Mouse (Mus musculus) intestine, embryonic 15.5 days (tissue): ENCODE results near the gene Pik3cd. TPM values are rescaled to one million over a fixed set of nuclear protein-coding genes. Genes with fewer than 3 reads are reported as not detected.

Experiments used
- ATAC-seq: fragments of 200-750 bp; cut with Nextera tagmentation; 2 replicates; pipeline ENCODE4 v1.8.0; 2017; ENCODE audit warnings: moderate TSS enrichment, moderate library complexity
- H3K27ac ChIP-seq: fragments of 300-500 bp; sonication (generic); 2 replicates; pipeline ENCODE4 v1.5.1; 2015; ENCODE audit warnings: mild to moderate bottlenecking, inconsistent platforms
- H3K27me3 ChIP-seq: fragments of 300-500 bp; sonication (generic); replicated peaks from 2 replicates; pipeline ENCODE4 v1.6.1; 2015; ENCODE audit warnings: inconsistent platforms
- H3K36me3 ChIP-seq: fragments of 300-500 bp; sonication (generic); 2 replicates; pipeline ENCODE4 v1.6.1; 2015; ENCODE audit warnings: inconsistent platforms
- H3K4me1 ChIP-seq: fragments of 300-500 bp; sonication (generic); replicated peaks from 2 replicates; pipeline ENCODE4 v1.6.1; 2015; ENCODE audit warnings: inconsistent platforms
- H3K4me2 ChIP-seq: fragments of 300-500 bp; sonication (generic); replicated peaks from 2 replicates; pipeline ENCODE4 v1.6.1; 2015; ENCODE audit warnings: mild to moderate bottlenecking, inconsistent platforms
- H3K4me3 ChIP-seq: fragments of 300-500 bp; sonication (generic); replicated peaks from 2 replicates; pipeline ENCODE4 v1.5.1; 2015; ENCODE audit warnings: inconsistent platforms
- H3K9ac ChIP-seq: fragments of 300-500 bp; sonication (generic); 2 replicates; pipeline ENCODE4 v1.6.1; 2015; ENCODE audit warnings: inconsistent platforms
- H3K9me3 ChIP-seq: fragments of 300-500 bp; sonication (generic); 2 replicates; pipeline ENCODE4 v1.6.1; 2016; ENCODE audit warnings: inconsistent platforms
- WGBS: fragments of 180-500 bp; shearing (Covaris S2); methylation state at CpG from one replicate; pipeline ENCODE4 v1.1.7; 2015; 5-methylcytosine and 5-hydroxymethylcytosine counted together
- polyA plus RNA-seq: library from polyadenylated mRNA; unstranded; fragments of >200 nt; fragmentation: Nextera tagmentation; extraction: Ambion mirVana; gene quantifications from 2 replicates; pipeline ENCODE4 v1.2.1, GENCODE M21; 2015

Gene Pik3cd
- polyA plus RNA-seq, 1 experiment from 2014 or later = 4.6 TPM

DNA sequence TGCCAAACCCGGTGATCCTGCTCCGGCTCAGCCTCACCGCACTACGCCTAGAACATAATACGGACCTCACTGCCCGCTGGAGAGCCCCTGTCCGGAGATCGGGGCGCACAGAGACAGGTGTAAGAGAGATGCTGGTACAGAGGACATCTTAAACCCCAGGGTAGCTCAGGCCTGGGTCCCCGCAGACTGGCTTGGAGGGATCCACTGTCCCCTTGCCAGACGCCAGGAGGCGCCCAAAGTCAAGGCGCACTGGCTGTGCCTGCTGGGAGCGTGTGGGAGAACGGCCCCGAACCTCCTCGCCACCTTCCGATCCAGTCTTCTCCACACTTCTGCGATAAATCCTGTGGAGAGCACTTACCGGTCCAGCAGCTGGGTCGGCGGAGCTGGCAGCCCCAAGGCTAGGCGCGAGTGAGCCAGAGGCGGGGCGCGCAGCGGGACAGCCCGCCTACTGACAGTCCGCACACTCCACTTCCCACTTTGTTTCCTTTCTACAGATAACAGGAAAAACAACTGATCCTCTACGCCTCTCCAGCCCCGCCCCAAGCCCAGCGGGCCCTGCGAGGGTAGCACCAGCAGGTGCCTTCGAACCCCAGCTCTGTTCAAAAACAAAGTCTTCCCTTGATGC is 4.1 kb downstream of the Pik3cd start:
- Histone ChIP-seq H3K4me3 (peak overlapping the region; percentile 52), H3K4me1 (peaks cover 9% of the 10 kb centered on the region; the same call in 1 of the 2 replicates), H3K4me2 (peak overlapping the region; percentile 93), H3K9me3 (no peaks in the 10 kb centered on the region), H3K9ac (peak overlapping the region; percentile 65), H3K27ac (no peak overlapping the region), H3K27me3 (0 out of 2 replicates have a peak, but pooled peaks cover 5% of the 10 kb centered on the region), H3K36me3 (no peaks in the 10 kb centered on the region)
- ATAC-seq = peak; percentile 81
- under 1% methylated on average over 35 of the region's 35 CpGs for WGBS

- WGBS = 31% methylated on average over 15 of the region's 15 CpGs
- peaks cover 9% of the 10 kb centered on the region; the same call in 1 of the 2 replicates for H3K4me1 ChIP-seq
- peak; percentile 46 for ATAC-seq
- peak overlapping the region; percentile 93 for H3K4me2 ChIP-seq
- 0 out of 2 replicates have a peak, but pooled peaks cover 5% of the 10 kb centered on the region for H3K27me3 ChIP-seq
- H3K9me3 ChIP-seq = no peaks in the 10 kb centered on the region
- H3K36me3 ChIP-seq = no peaks in the 10 kb centered on the region
- no peak overlapping the region for H3K27ac ChIP-seq
- peak overlapping the region; percentile 65 for H3K9ac ChIP-seq
- H3K4me3 ChIP-seq = peak overlapping the region; percentile 52
Observed at GRCm38 (mm10) chr4:149697506-149698196, 4.7 kb downstream of the Pik3cd start.

GRCm38 (mm10) chr4:149696189-149696971 is 6.0 kb downstream of the Pik3cd start:
- Histone ChIP-seq H3K36me3 (no peaks in the 10 kb centered on the region), H3K9me3 (no peaks in the 10 kb centered on the region), H3K4me2 (0 out of 2 replicates have a peak overlapping the region, but pooled peaks have one; percentile 31), H3K9ac (no peak overlapping the region), H3K27ac (no peak overlapping the region), H3K4me1 (peaks cover 9% of the 10 kb centered on the region; the same call in 1 of the 2 replicates), H3K27me3 (0 out of 2 replicates have a peak, but pooled peaks cover 5% of the 10 kb centered on the region), H3K4me3 (no peak overlapping the region)
- ATAC-seq = peak; percentile 24; the same call in 1 of the 2 replicates
- WGBS = 33% methylated on average over 16 of the region's 16 CpGs

DNA sequence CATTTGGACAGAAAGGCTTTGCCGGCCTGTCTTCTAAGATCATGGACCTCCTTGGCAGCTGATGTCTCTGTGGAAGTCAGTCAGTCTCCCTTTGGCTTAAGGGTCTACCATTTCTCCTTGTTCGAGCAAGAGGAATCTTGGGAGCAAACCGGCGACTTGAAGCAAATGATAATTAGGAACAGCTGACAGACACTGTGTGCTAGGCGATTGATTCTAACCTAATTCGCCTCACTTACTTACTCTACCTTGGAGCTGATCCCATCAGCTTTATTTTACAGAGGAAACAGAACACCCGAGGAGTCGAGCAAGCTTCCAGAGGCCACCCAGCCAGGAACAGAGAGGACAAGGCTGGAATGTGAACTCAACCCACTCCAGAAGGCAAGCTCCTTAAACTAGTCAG is 11.0 kb downstream of the Pik3cd start:
- Histone ChIP-seq H3K4me3 (no peak overlapping the region), H3K27ac (no peak overlapping the region), H3K36me3 (no peaks in the 10 kb centered on the region), H3K4me2 (no peak overlapping the region), H3K9me3 (no peaks in the 10 kb centered on the region), H3K4me1 (0 out of 2 replicates have a peak, but pooled peaks cover under 1% of the 10 kb centered on the region), H3K27me3 (no peaks in the 10 kb centered on the region), H3K9ac (no peak overlapping the region)
- no peak for ATAC-seq
- WGBS = 78% methylated on average over 8 of the region's 8 CpGs

DNA sequence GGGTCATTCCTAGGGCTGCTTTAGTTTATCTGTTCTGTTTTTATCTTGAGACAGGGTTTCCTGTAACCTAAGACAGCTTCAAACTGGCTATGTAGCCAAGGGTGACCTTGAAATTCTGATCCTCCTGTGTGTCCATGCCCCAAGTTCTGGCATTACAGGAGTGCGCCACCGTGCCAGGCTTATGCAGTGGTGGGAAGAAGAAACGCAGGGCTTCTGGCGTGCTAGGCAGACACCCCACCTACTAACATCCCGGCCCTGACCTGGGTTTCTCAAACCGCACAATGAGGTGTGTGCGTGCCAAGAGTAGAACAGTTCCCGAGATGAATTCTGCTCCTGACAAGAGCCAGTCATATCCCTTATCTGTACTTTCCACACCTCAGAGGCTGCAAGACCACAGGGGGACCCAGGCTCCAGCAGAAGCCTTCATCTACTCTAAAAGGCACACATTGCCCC is 11.5 kb downstream of the Pik3cd start:
- Histone ChIP-seq H3K27ac (no peak overlapping the region), H3K9me3 (no peaks in the 10 kb centered on the region), H3K36me3 (no peaks in the 10 kb centered on the region), H3K9ac (no peak overlapping the region), H3K27me3 (no peaks in the 10 kb centered on the region), H3K4me1 (no peaks in the 10 kb centered on the region), H3K4me2 (no peak overlapping the region), H3K4me3 (no peak overlapping the region)
- ATAC-seq = no peak
- 79% methylated on average over 8 of the region's 8 CpGs for WGBS

- no peak overlapping the region for H3K27ac ChIP-seq
- no peak overlapping the region for H3K4me2 ChIP-seq
- ATAC-seq = no peak
Observed at GRCm38 (mm10) chr4:149689822-149690700, 12.3 kb downstream of the Pik3cd start.

DNA sequence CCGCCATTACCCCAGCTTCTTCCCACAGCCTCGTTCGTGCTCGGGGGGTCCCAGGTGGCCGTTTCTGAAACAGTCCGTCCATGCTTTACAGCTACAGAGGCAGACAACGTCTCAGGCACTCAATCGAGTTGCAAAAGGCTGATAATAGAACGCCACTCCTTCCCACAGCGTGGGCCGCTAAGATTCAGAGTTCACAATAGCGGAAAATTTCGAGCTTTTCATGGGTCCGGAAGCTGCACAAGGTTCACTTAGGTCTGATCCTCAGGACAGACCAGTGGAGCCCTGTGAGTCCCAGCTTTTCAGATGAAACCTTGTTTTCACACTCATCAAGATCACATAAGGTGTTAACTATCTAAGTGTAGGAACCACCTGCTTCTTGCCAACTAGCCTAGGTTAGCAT is 13.5 kb downstream of the Pik3cd start:
- Histone ChIP-seq H3K4me3 (no peak overlapping the region), H3K36me3 (no peaks in the 10 kb centered on the region), H3K4me2 (no peak overlapping the region), H3K9ac (no peak overlapping the region), H3K27me3 (no peaks in the 10 kb centered on the region), H3K9me3 (no peaks in the 10 kb centered on the region), H3K27ac (no peak overlapping the region), H3K4me1 (no peaks in the 10 kb centered on the region)
- ATAC-seq = no peak
- WGBS = 80% methylated on average over 14 of the region's 14 CpGs

More at GRCm38 (mm10) chr4:149689822-149690700, 12.3 kb downstream of the Pik3cd start:
- Histone ChIP-seq H3K27me3 (no peaks in the 10 kb centered on the region), H3K36me3 (no peaks in the 10 kb centered on the region), H3K4me1 (no peaks in the 10 kb centered on the region), H3K4me3 (no peak overlapping the region), H3K9me3 (no peaks in the 10 kb centered on the region), H3K9ac (no peak overlapping the region)
- whole genome bisulfite sequencing = 81% methylated on average over 12 of the region's 12 CpGs

DNA sequence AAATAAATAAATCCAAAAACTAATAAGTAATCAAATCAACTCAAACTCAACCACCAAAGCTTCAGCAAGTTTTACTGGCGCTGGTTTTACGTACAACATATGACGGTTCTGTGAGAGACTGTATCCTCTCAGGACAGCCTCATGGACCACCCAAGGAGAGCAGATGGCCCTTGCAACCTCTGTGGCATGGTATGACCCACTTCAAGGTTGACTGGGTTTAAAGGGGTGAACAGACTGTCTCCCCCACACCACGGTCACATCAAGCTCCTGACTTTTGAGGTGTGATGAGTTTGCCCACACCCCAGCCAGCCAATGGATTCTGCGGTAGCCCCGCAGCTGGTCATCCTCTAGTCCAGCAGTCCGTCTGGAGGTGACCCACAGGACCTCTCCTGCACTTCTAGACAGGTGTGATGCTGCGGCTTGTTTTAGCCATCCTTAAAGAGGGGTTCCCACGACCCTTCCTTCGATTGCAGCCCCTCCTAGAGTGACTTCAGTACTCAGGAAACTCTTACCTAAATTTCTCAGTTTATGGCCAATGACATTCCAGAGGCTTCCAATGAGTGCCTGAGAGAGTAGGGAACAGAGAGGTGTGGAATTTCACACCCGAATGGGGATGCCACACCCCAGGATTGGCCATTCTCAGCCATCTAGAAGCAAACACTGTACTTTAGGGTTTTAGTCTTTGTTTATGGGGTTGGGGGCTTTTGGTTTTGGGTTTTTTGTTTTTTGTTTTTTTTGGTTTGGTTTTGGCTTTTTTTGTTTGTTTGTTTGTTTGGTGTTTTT is 17.3 kb downstream of the Pik3cd start:
- Histone ChIP-seq H3K4me3 (no peak overlapping the region), H3K36me3 (no peaks in the 10 kb centered on the region), H3K4me1 (no peaks in the 10 kb centered on the region), H3K9ac (no peak overlapping the region), H3K9me3 (no peaks in the 10 kb centered on the region), H3K27me3 (no peaks in the 10 kb centered on the region), H3K27ac (no peak overlapping the region), H3K4me2 (no peak overlapping the region)
- WGBS = 66% methylated on average over 11 of the region's 11 CpGs
- no peak for ATAC-seq

- H3K4me3 ChIP-seq = no peak overlapping the region
- no peaks in the 10 kb centered on the region for H3K9me3 ChIP-seq
- no peaks in the 10 kb centered on the region for H3K27me3 ChIP-seq
- no peak overlapping the region for H3K4me2 ChIP-seq
- ATAC-seq = peak; percentile 52; the same call in 1 of the 2 replicates
- no peak overlapping the region for H3K9ac ChIP-seq
- H3K36me3 ChIP-seq = no peaks in the 10 kb centered on the region
- 11% methylated on average over 7 of the region's 7 CpGs for WGBS
- no peaks in the 10 kb centered on the region for H3K4me1 ChIP-seq
- H3K27ac ChIP-seq = no peak overlapping the region
Observed at GRCm38 (mm10) chr4:149683875-149684274, 18.5 kb downstream of the Pik3cd start.

- Histone ChIP-seq H3K4me1 (peaks cover 10% of the 10 kb centered on the region), H3K36me3 (no peaks in the 10 kb centered on the region), H3K9ac (no peak overlapping the region), H3K4me2 (no peak overlapping the region), H3K4me3 (no peak overlapping the region), H3K9me3 (no peaks in the 10 kb centered on the region), H3K27ac (no peak overlapping the region), H3K27me3 (peaks cover 10% of the 10 kb centered on the region)
- 51% methylated on average over 11 of the region's 11 CpGs for WGBS
- no peak for ATAC-seq
Observed at GRCm38 (mm10) chr4:149679056-149679770, 23.2 kb downstream of the Pik3cd start.
